Mouse (Mus musculus) heart, embryonic 16.5 days (tissue): ENCODE measurements around the gene Procr. TPM values are rescaled to one million over a fixed set of nuclear protein-coding genes. Genes with fewer than 3 reads are reported as not detected.

Experiments
- ATAC-seq: fragments of 200-750 bp; cut with Nextera tagmentation; replicated peaks from 2 replicates; pipeline ENCODE4 v1.8.0; 2017; ENCODE audit warnings: moderate number of reproducible peaks; ENCODE audit not compliant: insufficient read depth, low FRiP score; ENCODE audit errors: extremely low read depth
- H3K27ac ChIP-seq: fragments of 300-500 bp; sonication (generic); 2 replicates; pipeline ENCODE4 v1.5.1; 2014; ENCODE audit warnings: mild to moderate bottlenecking, low read length, control low read depth, moderate library complexity
- H3K27me3 ChIP-seq: fragments of 300-500 bp; sonication (generic); 2 replicates; pipeline ENCODE4 v1.6.1; 2014; ENCODE audit warnings: low read length, mixed read lengths; ENCODE audit not compliant: control insufficient read depth, insufficient read depth
- H3K36me3 ChIP-seq: fragments of 300-500 bp; sonication (generic); 2 replicates; pipeline ENCODE4 v1.6.1; 2014; ENCODE audit not compliant: control insufficient read depth, insufficient read depth
- H3K4me1 ChIP-seq: fragments of 300-500 bp; sonication (generic); 2 replicates; pipeline ENCODE4 v1.6.1; 2014; ENCODE audit warnings: low read length, mixed read lengths; ENCODE audit not compliant: control insufficient read depth, insufficient read depth
- H3K4me2 ChIP-seq: fragments of 300-500 bp; sonication (generic); 2 replicates; pipeline ENCODE4 v1.6.1; 2014; ENCODE audit warnings: low read depth, mild to moderate bottlenecking, control low read depth, low read length
- H3K4me3 ChIP-seq: fragments of 300-500 bp; sonication (generic); 2 replicates; pipeline ENCODE4 v1.5.1; 2014; ENCODE audit warnings: mild to moderate bottlenecking, control low read depth, low read length
- H3K9ac ChIP-seq: fragments of 300-500 bp; sonication (generic); 2 replicates; pipeline ENCODE4 v1.6.1; 2014; ENCODE audit warnings: low read length, control low read depth
- H3K9me3 ChIP-seq: fragments of 300-500 bp; sonication (generic); replicated peaks from 2 replicates; pipeline ENCODE4 v1.6.1; 2016; ENCODE audit warnings: low read length; ENCODE audit not compliant: control insufficient read depth
- WGBS: fragments of 180-500 bp; shearing (Covaris S2); extraction: QIAGEN DNeasy Blood & Tissue Kit; methylation state at CpG from one replicate; pipeline ENCODE4 v1.1.7; 2014; 5-methylcytosine and 5-hydroxymethylcytosine counted together
- polyA plus RNA-seq: library from polyadenylated mRNA; unstranded; fragments of >200 nt; fragmentation: Nextera tagmentation; extraction: Ambion mirVana; gene quantifications from 2 replicates; pipeline ENCODE4 v1.2.1, GENCODE M21; 2015

Gene Procr
- polyA plus RNA-seq, 1 experiment from 2014 or later, result 7.5 TPM

DNA sequence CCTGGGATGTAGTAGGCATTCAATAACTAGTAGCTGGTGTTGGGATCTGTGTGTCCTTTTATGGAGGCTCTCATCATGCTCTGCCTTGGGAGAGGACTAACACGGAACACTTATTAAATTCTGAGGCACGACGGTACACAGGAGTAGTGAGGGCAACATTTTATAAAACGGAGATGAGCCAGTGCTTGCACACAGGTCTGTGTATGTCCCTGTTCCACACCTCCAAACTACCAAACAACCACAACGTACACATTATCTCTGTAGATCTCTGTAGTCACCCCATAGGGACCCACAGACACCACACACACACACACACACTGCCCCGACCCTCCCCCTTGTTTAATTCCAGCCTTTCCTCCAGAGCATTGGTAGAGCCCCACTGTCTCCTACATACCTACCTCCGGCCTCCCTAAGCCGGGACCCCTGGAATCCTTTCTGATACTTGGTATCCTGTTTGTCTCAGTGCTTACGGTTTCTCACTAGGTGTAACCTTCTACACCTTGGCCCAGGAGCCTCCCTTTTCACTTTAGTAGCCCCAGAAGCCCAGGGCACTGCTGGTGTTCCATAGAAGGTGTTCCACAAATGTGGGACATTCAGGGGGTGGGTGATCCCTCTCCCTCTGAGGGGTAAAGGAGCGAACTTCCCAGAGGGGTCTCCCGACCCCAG is 23.5 kb downstream of the Procr start:
- H3K4me1 ChIP-seq, result no peaks in the 10 kb centered on the region
- no peaks in the 10 kb centered on the region for H3K36me3 ChIP-seq
- no peak overlapping the region for H3K4me2 ChIP-seq
- 49% methylated on average over 11 of the region's 11 CpGs for WGBS
- peaks cover 59% of the 10 kb centered on the region for H3K27me3 ChIP-seq
- H3K9me3 ChIP-seq, result no peaks in the 10 kb centered on the region
- H3K27ac ChIP-seq, result no peak overlapping the region
- no peak overlapping the region for H3K9ac ChIP-seq
- ATAC-seq, result no peak
- H3K4me3 ChIP-seq, result no peak overlapping the region

- no peak for ATAC-seq
- 3% methylated on average over 63 of the region's 100 CpGs for WGBS
- no peaks in the 10 kb centered on the region for H3K4me1 ChIP-seq
- peak within 1 kb of the TSS; percentile 93 for H3K4me2 ChIP-seq
- no peaks in the 10 kb centered on the region for H3K36me3 ChIP-seq
- no peak within 1 kb of the TSS for H3K27ac ChIP-seq
- H3K4me3 ChIP-seq, result peak within 1 kb of the TSS; percentile 56
- H3K27me3 ChIP-seq, result peaks cover 59% of the 10 kb centered on the region
- H3K9me3 ChIP-seq, result no peaks in the 10 kb centered on the region
- H3K9ac ChIP-seq, result no peak within 1 kb of the TSS
Measured at GRCm38 (mm10) chr2:155774927-155775684, 24.2 kb downstream of the Procr start, which contains the start of gene Mmp24. Gene Mmp24 (plus strand): TSS chr2:155775342.

- peak; percentile 67; the same call in 1 of the 2 replicates for ATAC-seq
- H3K4me1 ChIP-seq, result no peaks in the 10 kb centered on the region
Measured at GRCm38 (mm10) chr2:155775685-155776263, 24.9 kb downstream of the Procr start.

DNA sequence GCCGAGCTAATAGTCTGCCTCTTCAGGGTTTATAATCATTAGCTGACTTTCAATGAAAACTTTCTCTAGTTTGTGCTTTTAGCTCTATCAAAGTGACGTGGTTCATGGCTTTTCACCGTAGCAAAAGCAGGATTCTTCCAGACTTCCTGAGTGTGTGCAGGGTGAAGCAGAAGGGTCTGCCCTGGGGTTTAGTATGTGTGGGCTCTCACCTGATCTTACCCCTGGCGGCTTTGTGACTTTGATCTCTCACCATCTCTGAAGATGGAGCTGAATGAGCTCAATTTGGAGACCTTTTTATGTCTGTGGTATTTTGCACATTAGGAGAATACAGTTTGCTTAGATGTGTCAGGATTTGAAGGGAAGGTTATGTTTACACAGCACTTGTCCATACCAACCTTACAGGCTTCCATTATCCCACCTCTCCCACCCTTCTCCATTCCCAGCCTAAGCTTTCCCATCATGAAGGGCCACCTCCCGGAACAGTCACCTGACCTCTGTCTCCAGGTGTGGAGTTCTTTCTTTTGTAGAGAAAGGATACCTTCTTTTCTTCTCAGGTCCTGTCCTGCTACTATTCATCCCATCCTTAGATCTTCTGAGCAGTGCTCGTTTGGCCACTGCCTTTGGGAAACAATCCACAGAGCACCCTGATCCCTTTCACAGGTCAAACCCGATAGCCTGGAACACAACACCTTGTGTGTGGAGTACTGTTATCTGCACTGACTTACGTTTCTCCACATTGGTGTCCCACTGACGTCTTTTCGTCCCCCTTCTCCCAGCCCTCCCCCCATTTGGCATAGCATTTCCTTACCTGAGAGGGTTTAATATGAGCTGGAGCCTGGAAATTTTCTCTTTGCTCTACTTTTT is 26.1 kb downstream of the Procr start:
- peaks cover 56% of the 10 kb centered on the region for H3K27me3 ChIP-seq
- H3K4me2 ChIP-seq, result no peak overlapping the region
- no peak overlapping the region for H3K27ac ChIP-seq
- no peaks in the 10 kb centered on the region for H3K9me3 ChIP-seq
- H3K4me3 ChIP-seq, result no peak overlapping the region
- WGBS, result 58% methylated on average over 10 of the region's 10 CpGs
- H3K36me3 ChIP-seq, result no peaks in the 10 kb centered on the region
- H3K9ac ChIP-seq, result no peak overlapping the region
- no peak for ATAC-seq
- no peaks in the 10 kb centered on the region for H3K4me1 ChIP-seq

More at GRCm38 (mm10) chr2:155775685-155776263, 24.9 kb downstream of the Procr start:
- Histone ChIP-seq H3K9me3 (no peaks in the 10 kb centered on the region), H3K4me2 (peak overlapping the region; percentile 93), H3K9ac (no peak overlapping the region), H3K36me3 (no peaks in the 10 kb centered on the region), H3K27ac (no peak overlapping the region), H3K4me3 (peak overlapping the region; percentile 56), H3K27me3 (peaks cover 59% of the 10 kb centered on the region)
- 1% methylated on average over 43 of the region's 44 CpGs for WGBS

DNA sequence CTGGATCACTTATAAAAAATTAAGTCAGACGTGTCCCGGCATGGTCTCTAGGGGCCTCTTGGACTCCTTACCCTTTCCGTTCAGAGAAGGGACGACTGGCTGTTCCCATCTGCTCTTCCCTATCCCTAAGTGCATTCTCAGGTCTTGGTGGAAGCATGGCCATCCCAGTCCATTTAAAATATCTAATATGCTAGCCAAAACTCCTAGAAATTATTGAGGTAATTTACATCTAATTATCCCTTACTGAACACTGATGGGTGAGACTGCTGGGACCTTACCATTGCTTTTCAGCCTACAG is 26.7 kb downstream of the Procr start:
- no peaks in the 10 kb centered on the region for H3K36me3 ChIP-seq
- H3K4me3 ChIP-seq, result no peak overlapping the region
- ATAC-seq, result no peak
- peaks cover 51% of the 10 kb centered on the region for H3K27me3 ChIP-seq
- no peaks in the 10 kb centered on the region for H3K4me1 ChIP-seq
- H3K9me3 ChIP-seq, result no peaks in the 10 kb centered on the region
- H3K9ac ChIP-seq, result no peak overlapping the region
- WGBS, result 70% methylated on average over 4 of the region's 4 CpGs
- H3K27ac ChIP-seq, result no peak overlapping the region
- no peak overlapping the region for H3K4me2 ChIP-seq

- Histone ChIP-seq H3K9me3 (no peaks in the 10 kb centered on the region), H3K9ac (no peak overlapping the region), H3K27ac (no peak overlapping the region), H3K36me3 (no peaks in the 10 kb centered on the region), H3K4me2 (no peak overlapping the region), H3K27me3 (peaks cover 47% of the 10 kb centered on the region), H3K4me1 (no peaks in the 10 kb centered on the region), H3K4me3 (no peak overlapping the region)
- 52% methylated on average over 6 of the region's 6 CpGs for WGBS
- ATAC-seq, result no peak
Measured at GRCm38 (mm10) chr2:155778004-155778403, 27.1 kb downstream of the Procr start.

DNA sequence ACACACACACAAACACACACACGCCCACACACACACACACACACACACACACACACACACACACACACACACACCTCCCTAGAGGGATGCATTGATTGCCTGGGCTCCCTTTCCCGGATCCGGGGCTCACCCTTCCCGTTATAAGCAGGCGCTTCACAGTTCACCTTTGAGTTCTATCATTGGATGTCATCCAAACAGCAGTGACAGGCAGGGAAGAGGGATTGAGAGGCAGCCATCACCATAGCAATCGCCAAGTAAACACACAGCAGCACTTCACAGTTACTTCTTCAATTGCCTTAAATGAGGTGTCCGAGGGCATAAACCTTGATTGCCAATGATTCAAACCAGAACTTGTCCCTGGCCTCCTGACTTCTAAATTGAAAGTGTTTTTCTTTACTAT is 28.1 kb downstream of the Procr start:
- H3K9ac ChIP-seq, result no peak overlapping the region
- H3K27ac ChIP-seq, result no peak overlapping the region
- 41% methylated on average over 7 of the region's 7 CpGs for WGBS
- H3K27me3 ChIP-seq, result peaks cover 36% of the 10 kb centered on the region
- no peak overlapping the region for H3K4me2 ChIP-seq
- H3K36me3 ChIP-seq, result no peaks in the 10 kb centered on the region
- H3K4me1 ChIP-seq, result no peaks in the 10 kb centered on the region
- no peak overlapping the region for H3K4me3 ChIP-seq
- no peaks in the 10 kb centered on the region for H3K9me3 ChIP-seq
- ATAC-seq, result no peak

GRCm38 (mm10) chr2:155779506-155779905 is 28.6 kb downstream of the Procr start:
- Histone ChIP-seq H3K9ac (no peak overlapping the region), H3K4me1 (no peaks in the 10 kb centered on the region), H3K27ac (no peak overlapping the region), H3K4me3 (no peak overlapping the region), H3K4me2 (no peak overlapping the region), H3K27me3 (peaks cover 32% of the 10 kb centered on the region), H3K9me3 (no peaks in the 10 kb centered on the region), H3K36me3 (no peaks in the 10 kb centered on the region)
- 75% methylated on average over 3 of the region's 3 CpGs for WGBS
- ATAC-seq, result no peak
